Mouse (Mus musculus) neural tube, embryonic 10.5 days (tissue): ENCODE measurements around the gene Zfp78.
A peak's percentile ranks its signal among the peaks of the same experiment; 100 is the strongest.
"Not testable (repeated sequence)": the region's sequence is repeated elsewhere in the genome, so short reads cannot be mapped to it uniquely, and the experiment has no call there.

Experiments used
- DNase-seq: peaks from one replicate; pipeline ENCODE4 v3.0.0-alpha.2; 2017; ENCODE audit warnings: low spot score; ENCODE audit errors: extremely low spot score

The Zfp78 gene

GRCm38 (mm10) chr7:6363047-6363488, at the start of gene Zfp78:
Zfp78 (plus strand) TSS chr7:6363280.
- DNase-seq = no peak

DNA sequence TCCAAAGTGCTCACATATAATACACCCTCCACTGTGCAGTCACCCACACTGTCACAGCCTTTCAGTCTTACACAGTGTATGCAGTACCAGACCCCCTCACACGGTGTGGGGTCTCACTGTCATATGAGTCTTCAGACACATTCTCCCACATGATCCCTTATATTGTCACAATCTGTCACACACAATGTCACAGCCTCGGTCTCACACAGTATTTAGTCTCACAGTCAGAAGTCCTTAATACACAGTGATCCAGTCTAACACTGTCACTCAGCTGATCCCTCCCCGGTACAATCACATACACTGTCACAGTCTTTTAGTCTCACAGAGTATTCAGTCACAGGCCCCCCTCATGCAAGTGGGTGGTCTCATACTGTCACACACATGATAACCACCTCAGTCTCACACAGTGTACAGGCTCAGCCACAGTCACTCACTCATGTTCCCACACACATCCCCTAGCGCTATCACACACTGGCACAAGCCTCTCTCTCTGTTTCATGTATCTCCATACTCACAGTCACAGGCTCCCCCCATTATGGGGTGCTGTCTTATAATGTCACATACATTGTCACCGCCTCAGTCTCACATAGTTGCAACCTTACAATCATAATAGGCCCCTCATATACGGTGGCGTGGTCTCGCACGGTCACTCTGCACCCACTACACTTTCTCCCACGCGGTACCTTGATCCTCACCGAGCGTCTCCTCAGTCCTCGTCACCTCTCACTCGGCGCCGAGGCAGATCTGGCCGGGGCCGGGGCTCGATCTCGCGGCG, 32.4 kb upstream of the Zfp78 start:
- DNase-seq = no peak

GRCm38 (mm10) chr7:6331233-6331956, 31.7 kb upstream of the Zfp78 start, which contains the start of gene Zfp583:
Zfp583 (minus strand) TSS chr7:6331285.
- DNase-seq = peak; percentile 82

- no peak for DNase-seq
Measured at GRCm38 (mm10) chr7:6339865-6340264, 23.2 kb upstream of the Zfp78 start.

- DNase-seq = peak; percentile 80
Measured at GRCm38 (mm10) chr7:6343501-6344071, 19.5 kb upstream of the Zfp78 start, which contains the start of gene Gm3854. Gm3854 (plus strand) TSS chr7:6343759.

GRCm38 (mm10) chr7:6344124-6344523, 19.0 kb upstream of the Zfp78 start:
- no peak for DNase-seq

- DNase-seq = no peak
Measured at GRCm38 (mm10) chr7:6358121-6358520, 5.0 kb upstream of the Zfp78 start.

GRCm38 (mm10) chr7:6358937-6359590, 4.0 kb upstream of the Zfp78 start:
- no peak for DNase-seq

GRCm38 (mm10) chr7:6360477-6361060, 2.5 kb upstream of the Zfp78 start:
- DNase-seq = no peak

DNA sequence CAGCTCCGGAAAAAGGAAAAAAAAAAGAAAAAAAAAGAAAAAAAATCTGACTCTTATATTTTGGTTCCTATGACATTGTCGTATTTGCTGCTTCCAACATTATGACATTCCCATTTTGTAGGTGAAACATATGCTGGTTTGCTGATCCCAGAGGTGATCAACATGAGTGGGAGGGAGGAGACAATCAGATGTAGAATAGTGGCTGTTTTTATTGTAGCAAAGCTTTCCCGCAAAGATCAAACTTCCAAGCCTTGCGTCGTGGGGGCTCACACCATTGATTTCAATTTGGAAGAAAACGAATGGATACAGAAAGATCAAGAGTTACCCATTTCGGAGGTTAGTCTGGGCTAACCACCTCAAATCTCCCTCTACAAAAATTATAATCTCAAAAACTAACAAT, 1.3 kb upstream of the Zfp78 start:
- no peak for DNase-seq

- peak; percentile 97 for DNase-seq
Measured at GRCm38 (mm10) chr7:6362268-6363046, 623 bp upstream of the Zfp78 start.

DNA sequence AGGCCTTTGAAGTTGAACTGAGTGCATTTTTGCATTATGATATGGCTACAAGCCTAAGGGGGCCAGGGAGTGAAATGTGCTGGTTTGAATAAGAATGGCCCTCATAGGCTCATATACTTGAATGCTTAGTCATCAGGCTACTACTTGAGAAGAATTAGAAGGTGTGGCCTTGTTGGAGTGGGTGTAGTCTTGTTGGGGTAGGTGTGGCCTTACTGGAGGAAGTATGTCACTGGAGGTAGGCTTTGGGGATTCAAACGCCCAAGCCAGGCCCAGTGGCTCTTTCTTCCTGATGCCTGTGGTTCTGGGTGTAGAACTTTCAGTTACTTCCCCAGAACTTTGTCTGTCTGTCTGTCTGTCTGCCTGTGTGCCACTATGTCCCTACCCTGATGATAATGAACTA, 1.7 kb downstream of the Zfp78 start:
- DNase-seq = no peak

GRCm38 (mm10) chr7:6367185-6367584, 4.1 kb downstream of the Zfp78 start:
- DNase-seq = no peak

DNA sequence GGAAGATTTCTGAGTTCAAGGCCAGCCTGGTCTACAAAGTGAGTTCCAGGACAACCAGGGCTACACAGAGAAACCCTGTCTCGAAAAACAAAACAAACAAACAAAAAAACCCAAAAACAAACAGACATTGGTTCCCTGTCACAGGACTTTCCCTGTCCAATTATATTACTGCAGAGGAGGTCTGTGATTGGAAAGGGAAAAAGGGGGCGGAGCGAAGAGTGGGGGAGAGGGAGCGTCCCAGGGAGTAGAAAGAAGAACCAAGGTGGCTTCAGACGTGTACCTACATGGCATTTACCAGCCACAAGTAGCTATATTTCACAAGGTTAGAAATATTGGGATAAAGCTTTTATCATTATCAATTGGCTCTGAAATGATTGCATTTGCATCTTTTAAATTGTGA, 5.1 kb downstream of the Zfp78 start:
- not testable (repeated sequence) for DNase-seq

DNA sequence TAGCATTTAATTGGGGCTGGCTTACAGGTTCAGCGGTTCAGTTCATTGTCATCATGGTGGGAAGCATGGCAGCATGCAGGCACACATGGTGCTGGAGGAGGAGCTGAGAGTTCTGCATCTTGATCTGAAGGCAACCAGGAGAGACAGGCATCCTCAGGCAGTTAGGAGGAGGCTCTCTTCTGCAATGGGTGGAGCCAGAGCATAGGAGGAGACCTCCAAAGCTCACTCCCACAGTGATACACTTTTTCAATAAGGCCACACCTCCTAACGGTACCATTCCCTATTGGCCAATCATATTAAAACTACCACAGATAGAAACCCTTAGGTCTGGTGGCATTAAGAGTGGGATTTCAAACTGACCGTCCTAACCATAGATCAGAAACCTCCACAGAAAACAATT, 6.4 kb downstream of the Zfp78 start:
- no peak for DNase-seq

DNA sequence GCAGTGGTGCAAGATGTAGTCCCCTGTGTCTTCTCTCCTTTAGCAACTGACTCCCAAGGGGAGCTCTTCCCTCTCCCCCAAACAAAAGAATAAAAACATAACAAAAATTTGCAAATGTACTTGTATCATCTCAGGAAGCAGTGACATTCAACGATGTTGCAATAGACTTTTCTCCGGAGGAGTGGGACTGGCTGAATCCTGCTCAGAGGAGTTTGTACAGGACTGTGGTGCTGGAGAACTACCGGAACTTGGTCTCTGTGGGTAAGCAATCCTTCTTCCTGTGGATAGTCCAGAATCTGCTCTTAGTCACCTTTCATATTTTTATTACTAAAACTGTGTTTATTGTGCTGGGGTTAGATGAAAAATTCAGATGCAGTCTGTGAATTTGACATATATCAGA, 9.9 kb downstream of the Zfp78 start:
- no peak for DNase-seq

- no peak for DNase-seq
Measured at GRCm38 (mm10) chr7:6378441-6378840, 15.4 kb downstream of the Zfp78 start.

DNA sequence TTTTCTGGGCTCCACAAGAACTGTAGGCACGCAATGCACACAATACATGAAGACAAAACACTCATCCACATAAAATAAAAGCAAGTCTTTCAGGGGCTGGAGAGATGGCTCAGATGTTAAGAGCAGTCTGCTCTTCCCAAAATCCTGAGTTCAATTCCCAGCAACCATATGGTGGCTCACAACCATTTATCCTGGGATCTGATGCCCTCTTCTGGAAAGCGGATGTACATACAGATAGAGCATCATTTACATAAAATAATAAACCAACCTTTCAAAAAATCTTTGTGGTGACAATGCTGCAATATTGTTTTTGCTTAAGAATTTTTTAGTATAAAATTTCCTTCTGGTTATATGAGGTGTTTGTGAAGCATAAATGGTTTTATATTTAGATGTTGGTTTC, 18.4 kb downstream of the Zfp78 start:
- DNase-seq = no peak

GRCm38 (mm10) chr7:6383044-6383455, 20.0 kb downstream of the Zfp78 start, which contains the start of gene Zfp28:
Zfp28 (plus strand) TSS chr7:6383295.
- peak; percentile 97 for DNase-seq

DNA sequence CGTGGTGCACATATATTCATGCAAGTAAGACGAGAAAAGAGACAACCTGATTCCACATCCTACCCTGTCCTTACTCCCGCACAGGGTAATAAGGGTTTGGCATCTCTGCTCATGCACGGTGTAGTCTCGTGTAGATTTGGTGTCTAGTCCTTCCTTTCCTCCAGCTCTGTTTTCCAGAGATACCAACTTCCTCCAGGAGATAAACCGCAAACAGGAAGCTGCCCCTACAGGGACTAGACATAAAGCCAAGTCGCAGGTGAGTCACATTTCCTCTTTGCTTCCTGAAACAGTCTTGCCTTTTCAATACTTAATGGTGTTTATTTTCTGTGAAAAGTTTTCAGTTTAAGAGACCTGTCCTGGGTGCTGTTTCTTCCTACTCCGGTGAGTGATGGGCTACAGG, 20.9 kb downstream of the Zfp78 start:
- no peak for DNase-seq
